Mouse (Mus musculus) B cell, adult 67 days (primary cell): ENCODE measurements around the gene Ube2n. TPM values are rescaled to one million over a fixed set of nuclear protein-coding genes. Genes with fewer than 3 reads are reported as not detected.

Experiments used
- total RNA-seq, 2 experiments: library from RNA; stranded (reverse); gene quantifications; 4 replicates each; pipeline ENCODE4 v1.2.4; 2023

Ube2n gene
- 10 to 100 TPM; 84.6 to 99.2 TPM for total RNA-seq

DNA sequence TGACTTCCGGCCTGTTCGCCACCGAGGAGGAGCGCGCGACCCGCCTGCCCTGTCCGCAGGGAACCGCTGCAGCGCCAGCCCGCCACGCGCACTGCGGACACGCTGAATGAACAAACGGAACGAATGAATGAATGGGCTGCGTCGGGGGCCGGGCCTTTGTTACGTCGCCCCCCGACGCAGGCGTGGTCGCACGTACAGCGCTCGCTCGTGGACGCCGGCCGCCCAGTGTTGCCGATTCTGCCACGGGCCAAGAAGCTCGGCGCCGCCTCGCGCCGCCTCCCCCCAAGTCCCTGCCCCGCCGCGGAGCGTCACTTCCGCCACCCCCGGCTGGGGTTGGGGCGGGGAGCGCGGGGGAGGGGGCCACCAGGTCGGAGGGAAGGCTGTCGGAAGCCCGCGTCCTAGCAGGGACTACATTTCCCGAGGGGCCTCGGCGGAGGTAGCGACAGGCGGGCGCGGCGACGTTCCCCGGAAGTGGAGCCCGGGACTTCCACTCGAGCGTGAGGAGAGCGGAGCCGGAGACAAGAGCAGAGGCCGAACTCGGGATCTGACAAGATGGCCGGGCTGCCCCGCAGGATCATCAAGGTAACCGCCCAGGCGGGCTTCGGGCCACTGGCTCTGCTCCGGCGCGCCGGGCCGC, at the start of gene Ube2n:
Gene Ube2n, plus strand, starts transcription at position 490 of the 637 bp plus-strand sequence.

DNA sequence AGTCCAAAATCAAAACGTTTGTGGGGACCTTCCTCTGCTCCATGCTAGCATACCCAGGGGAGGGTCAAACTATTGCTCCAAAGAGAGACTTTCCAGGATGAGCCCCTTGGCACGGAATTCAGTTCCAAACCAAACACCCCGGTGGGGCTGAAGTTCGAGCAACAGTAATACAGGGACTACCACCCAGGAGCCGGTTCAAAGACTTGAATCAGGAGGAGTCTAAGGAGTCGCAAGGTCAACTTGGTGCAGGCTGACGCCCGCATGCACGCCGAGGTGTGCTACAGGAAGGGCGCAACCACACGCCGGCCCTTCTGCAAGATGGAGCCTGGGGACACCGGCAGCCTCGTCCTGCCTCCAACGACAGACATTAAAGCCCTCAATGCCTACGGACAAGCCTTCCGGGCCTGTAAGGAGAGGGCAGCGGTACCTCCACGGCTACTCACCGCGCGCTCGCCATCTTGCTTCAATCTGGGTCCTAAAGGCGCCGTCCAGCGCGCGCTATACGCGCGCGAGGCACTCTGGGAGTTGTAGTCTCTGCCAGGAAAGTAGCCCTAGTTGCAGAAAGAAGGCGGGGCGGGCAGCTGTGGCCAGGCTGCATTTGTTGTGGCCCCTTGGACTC, 13.4 kb upstream of the Ube2n start, which contains the start of gene Mrpl42:
Gene Mrpl42, minus strand, starts transcription at position 478 of the 619 bp plus-strand sequence.

DNA sequence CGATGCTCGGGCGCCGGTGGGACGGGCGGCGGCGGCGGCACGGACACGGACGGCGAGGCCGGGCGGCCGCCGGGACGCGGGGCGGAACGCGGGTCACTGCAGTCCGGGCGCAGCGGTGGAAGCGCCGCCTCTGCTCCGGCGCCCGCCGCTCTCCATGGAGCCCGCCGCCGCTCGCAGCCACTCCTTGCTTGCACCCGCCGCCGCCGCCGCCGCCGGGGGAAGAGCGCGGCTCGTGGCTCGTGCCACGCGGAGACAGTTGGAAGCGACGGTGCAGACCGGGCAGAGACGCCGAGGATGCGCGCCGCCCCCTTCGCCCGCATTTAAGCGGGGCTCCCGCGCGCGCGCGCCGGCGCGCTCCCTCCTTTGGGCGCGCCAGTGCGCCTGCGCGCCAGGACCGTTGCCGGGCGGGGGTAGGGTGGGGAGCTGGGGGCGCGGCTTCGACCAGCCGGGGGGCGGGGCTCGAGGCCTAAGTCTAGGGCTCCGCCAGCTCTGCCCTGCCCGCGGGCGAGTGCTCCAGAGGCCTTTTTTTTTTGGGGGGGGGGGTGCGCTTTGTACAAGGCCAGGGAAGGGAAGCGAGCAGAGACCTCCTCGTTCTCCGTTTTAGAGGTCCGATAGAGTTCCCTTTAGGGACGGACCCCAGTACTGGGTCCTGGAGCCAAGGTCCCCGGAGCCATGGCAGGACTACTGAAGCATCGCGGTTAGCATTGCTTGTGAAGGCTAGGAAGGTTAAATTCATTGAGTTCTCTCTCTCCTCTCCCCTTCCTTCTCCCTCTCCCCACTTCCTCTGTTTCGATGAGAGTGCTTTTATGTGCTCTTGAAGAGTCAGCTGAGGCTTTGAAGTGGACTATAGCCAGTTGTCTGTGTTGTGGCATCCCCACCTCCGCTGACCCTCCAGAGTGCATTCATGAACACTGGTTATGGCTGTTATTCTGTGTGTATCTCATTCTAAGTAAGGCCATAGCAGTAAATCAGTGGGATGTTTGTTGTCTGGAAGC, 49.2 kb downstream of the Ube2n start, which contains the start of gene Nudt4:
Gene Nudt4, minus strand, starts transcription at position 296 of the 995 bp plus-strand sequence.

Other genes with a start within 250 kb of the Ube2n start
- gene Cradd, start 191.0 kb upstream of the Ube2n start, total RNA-seq, result 10 to 100 TPM; 14.4 to 20.7 TPM
- gene Socs2, start 98.0 kb upstream of the Ube2n start, total RNA-seq, result 1 to 10 TPM; 3.3 to 3.5 TPM
- 10 to 100 TPM; 37.8 to 40.9 TPM for gene Mrpl42, start 13.2 kb upstream of the Ube2n start, total RNA-seq
- 10 to 100 TPM; 15.8 to 20.3 TPM for gene Nudt4, start 49.0 kb downstream of the Ube2n start, total RNA-seq
- gene Anapc15-ps, start 158.3 kb downstream of the Ube2n start, total RNA-seq, result not detected